Mouse (Mus musculus): Measurements from ENCODE around the gene Xlr5a.
"Not testable (repeated sequence)": the region's sequence is repeated elsewhere in the genome, so short reads cannot be mapped to it uniquely, and the experiment has no call there.

DNA sequence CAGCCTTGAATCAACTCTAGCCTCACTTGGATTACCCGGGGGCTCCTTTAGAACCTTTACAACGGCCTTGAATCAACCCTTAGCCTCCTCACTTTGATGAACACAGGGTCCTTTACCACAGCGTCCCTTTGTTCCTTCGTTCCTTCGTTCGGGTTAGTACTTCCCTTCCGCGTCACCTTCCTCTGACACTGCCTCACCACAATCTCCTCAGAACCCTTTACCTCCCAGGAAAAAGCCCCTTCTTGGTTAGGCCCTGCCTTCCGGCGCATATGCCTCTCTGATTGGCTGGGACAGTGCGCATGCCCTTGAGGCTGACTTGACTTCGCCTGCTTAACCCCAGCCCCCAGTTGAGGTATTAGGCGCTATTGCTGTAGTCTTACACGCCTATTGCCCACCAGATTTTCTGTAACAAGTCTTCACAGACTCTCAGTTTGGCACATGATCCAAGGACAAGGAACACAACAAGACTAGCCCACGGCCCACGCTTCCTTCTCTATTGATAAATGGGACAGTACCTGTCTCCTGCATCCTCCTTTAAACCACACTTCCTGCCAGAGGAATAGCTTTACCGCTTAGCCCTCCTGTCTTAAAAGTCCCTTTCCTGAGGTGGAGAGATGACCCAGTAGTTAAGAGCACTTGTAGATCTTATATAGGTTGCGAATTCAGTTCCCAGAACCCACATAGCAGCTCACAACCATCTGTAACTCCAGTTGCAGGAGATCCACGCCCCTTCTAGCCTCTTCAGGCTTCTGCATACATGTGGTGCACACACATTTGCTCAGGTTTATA, 210.3 kb downstream of the Xlr5a start, which contains the start of gene Xlr4a:
- TF ChIP-seq CTCF, POLR2A (IDR thresholded peaks at IDR 0.05; ENCODE audit: insufficient read depth, low read depth, low read length): not testable (repeated sequence)

Data from olfactory bulb, adult 2 months (tissue).